Mouse (Mus musculus) neural tube, embryonic 13.5 days (tissue): ENCODE measurements around the gene Pamr1. TPM values are rescaled to one million over a fixed set of nuclear protein-coding genes. Genes with fewer than 3 reads are reported as not detected.
A peak's percentile ranks its signal among the peaks of the same experiment; 100 is the strongest.

Experiments used
- ATAC-seq: fragments of 200-750 bp; cut with Nextera tagmentation; 2 replicates; pipeline ENCODE4 v1.8.0; 2017; ENCODE audit warnings: low read depth, mild to moderate bottlenecking, moderate TSS enrichment, moderate library complexity
- H3K27ac ChIP-seq: fragments of 300-500 bp; sonication (generic); replicated peaks from 2 replicates; pipeline ENCODE4 v1.5.1; 2015; ENCODE audit warnings: moderate library complexity, mild to moderate bottlenecking, inconsistent platforms
- H3K27me3 ChIP-seq: fragments of 300-500 bp; sonication (generic); 2 replicates; pipeline ENCODE4 v1.6.1; 2015; ENCODE audit warnings: mild to moderate bottlenecking, inconsistent platforms
- H3K36me3 ChIP-seq: fragments of 300-500 bp; sonication (generic); 2 replicates; pipeline ENCODE4 v1.6.1; 2015; ENCODE audit warnings: mild to moderate bottlenecking, inconsistent platforms
- H3K4me1 ChIP-seq: fragments of 300-500 bp; sonication (generic); replicated peaks from 2 replicates; pipeline ENCODE4 v1.6.1; 2015; ENCODE audit warnings: inconsistent platforms
- H3K4me2 ChIP-seq: fragments of 300-500 bp; sonication (generic); 2 replicates; pipeline ENCODE4 v1.6.1; 2015; ENCODE audit warnings: inconsistent platforms, mild to moderate bottlenecking, moderate library complexity
- H3K4me3 ChIP-seq: fragments of 300-500 bp; sonication (generic); 2 replicates; pipeline ENCODE4 v1.5.1; 2015; ENCODE audit warnings: mild to moderate bottlenecking, inconsistent platforms
- H3K9ac ChIP-seq: fragments of 300-500 bp; sonication (generic); 2 replicates; pipeline ENCODE4 v1.6.1; 2015; ENCODE audit warnings: moderate library complexity, mild to moderate bottlenecking, inconsistent platforms
- H3K9me3 ChIP-seq: fragments of 300-500 bp; sonication (generic); 2 replicates; pipeline ENCODE4 v1.6.1; 2016; ENCODE audit warnings: inconsistent platforms
- WGBS: fragments of 180-500 bp; shearing (Covaris S2); methylation state at CpG from one replicate; pipeline ENCODE4 v1.1.7; 2015; 5-methylcytosine and 5-hydroxymethylcytosine counted together
- polyA plus RNA-seq: library from polyadenylated mRNA; unstranded; fragments of >200 nt; fragmentation: Nextera tagmentation; extraction: Ambion mirVana; gene quantifications from 2 replicates; pipeline ENCODE4 v1.2.1, GENCODE M21; 2015

Pamr1 gene
- polyA plus RNA-seq, 1 experiment from 2014 or later: 6.3 TPM

GRCm38 (mm10) chr2:102616637-102617036 is 66.8 kb downstream of the Pamr1 start:
- H3K36me3 ChIP-seq: no peaks in the 10 kb centered on the region

GRCm38 (mm10) chr2:102620744-102621429 is 71.1 kb downstream of the Pamr1 start:
- Histone ChIP-seq H3K9me3 (no peaks in the 10 kb centered on the region), H3K4me2 (no peak overlapping the region), H3K36me3 (no peaks in the 10 kb centered on the region), H3K27ac (no peak overlapping the region), H3K27me3 (no peaks in the 10 kb centered on the region), H3K4me3 (no peak overlapping the region), H3K4me1 (no peaks in the 10 kb centered on the region), H3K9ac (no peak overlapping the region)
- 37% methylated on average over 12 of the region's 12 CpGs for WGBS
- no peak for ATAC-seq

More at GRCm38 (mm10) chr2:102616637-102617036, 66.8 kb downstream of the Pamr1 start:
- Histone ChIP-seq H3K4me3 (no peak overlapping the region), H3K4me2 (no peak overlapping the region), H3K27ac (no peak overlapping the region), H3K9me3 (no peaks in the 10 kb centered on the region), H3K27me3 (no peaks in the 10 kb centered on the region), H3K9ac (no peak overlapping the region), H3K4me1 (no peaks in the 10 kb centered on the region)
- ATAC-seq: no peak
- 78% methylated on average over 2 of the region's 2 CpGs for WGBS

GRCm38 (mm10) chr2:102622176-102622575 is 72.4 kb downstream of the Pamr1 start:
- 92% methylated on average over 5 of the region's 5 CpGs for WGBS
- H3K36me3 ChIP-seq: no peaks in the 10 kb centered on the region
- H3K4me3 ChIP-seq: no peak overlapping the region
- H3K9me3 ChIP-seq: no peaks in the 10 kb centered on the region
- H3K27me3 ChIP-seq: no peaks in the 10 kb centered on the region
- ATAC-seq: no peak
- H3K4me2 ChIP-seq: no peak overlapping the region
- H3K4me1 ChIP-seq: no peaks in the 10 kb centered on the region
- no peak overlapping the region for H3K27ac ChIP-seq
- no peak overlapping the region for H3K9ac ChIP-seq

GRCm38 (mm10) chr2:102622943-102623342 is 73.1 kb downstream of the Pamr1 start:
- Histone ChIP-seq H3K36me3 (no peaks in the 10 kb centered on the region), H3K27ac (no peak overlapping the region), H3K4me1 (no peaks in the 10 kb centered on the region), H3K4me3 (no peak overlapping the region), H3K27me3 (no peaks in the 10 kb centered on the region), H3K4me2 (no peak overlapping the region), H3K9me3 (no peaks in the 10 kb centered on the region), H3K9ac (no peak overlapping the region)
- ATAC-seq: no peak

- H3K27me3 ChIP-seq: no peaks in the 10 kb centered on the region
- H3K9me3 ChIP-seq: no peaks in the 10 kb centered on the region
- no peaks in the 10 kb centered on the region for H3K4me1 ChIP-seq
- H3K4me3 ChIP-seq: no peak overlapping the region
- no peak for ATAC-seq
- WGBS: 85% methylated on average over 1 of the region's 1 CpGs
- H3K36me3 ChIP-seq: no peaks in the 10 kb centered on the region
- no peak overlapping the region for H3K9ac ChIP-seq
- no peak overlapping the region for H3K4me2 ChIP-seq
- no peak overlapping the region for H3K27ac ChIP-seq
Measured at GRCm38 (mm10) chr2:102624538-102624937, 74.7 kb downstream of the Pamr1 start.

- no peaks in the 10 kb centered on the region for H3K36me3 ChIP-seq
- no peak for ATAC-seq
- no peaks in the 10 kb centered on the region for H3K27me3 ChIP-seq
- H3K4me3 ChIP-seq: no peak overlapping the region
- 89% methylated on average over 4 of the region's 4 CpGs for WGBS
- H3K4me2 ChIP-seq: no peak overlapping the region
- no peak overlapping the region for H3K27ac ChIP-seq
- no peaks in the 10 kb centered on the region for H3K4me1 ChIP-seq
- no peaks in the 10 kb centered on the region for H3K9me3 ChIP-seq
- H3K9ac ChIP-seq: no peak overlapping the region
Measured at GRCm38 (mm10) chr2:102632361-102632760, 82.5 kb downstream of the Pamr1 start.

GRCm38 (mm10) chr2:102634010-102634409 is 84.2 kb downstream of the Pamr1 start:
- H3K36me3 ChIP-seq: no peaks in the 10 kb centered on the region
- WGBS: 100% methylated on average over 1 of the region's 1 CpGs

GRCm38 (mm10) chr2:102635523-102636060 is 85.8 kb downstream of the Pamr1 start:
- H3K27ac ChIP-seq: no peak overlapping the region
- H3K9ac ChIP-seq: no peak overlapping the region
- 66% methylated on average over 3 of the region's 3 CpGs for WGBS
- no peak overlapping the region for H3K4me3 ChIP-seq
- H3K4me2 ChIP-seq: no peak overlapping the region
- H3K9me3 ChIP-seq: no peaks in the 10 kb centered on the region
- H3K27me3 ChIP-seq: no peaks in the 10 kb centered on the region
- H3K36me3 ChIP-seq: no peaks in the 10 kb centered on the region
- ATAC-seq: no peak
- H3K4me1 ChIP-seq: peaks cover 10% of the 10 kb centered on the region

More at GRCm38 (mm10) chr2:102634010-102634409, 84.2 kb downstream of the Pamr1 start:
- H3K27me3 ChIP-seq: no peaks in the 10 kb centered on the region
- H3K4me1 ChIP-seq: peaks cover 10% of the 10 kb centered on the region
- H3K9me3 ChIP-seq: no peaks in the 10 kb centered on the region
- no peak overlapping the region for H3K4me2 ChIP-seq
- ATAC-seq: no peak
- H3K4me3 ChIP-seq: no peak overlapping the region
- H3K27ac ChIP-seq: no peak overlapping the region
- H3K9ac ChIP-seq: no peak overlapping the region

- H3K9me3 ChIP-seq: no peaks in the 10 kb centered on the region
- H3K4me3 ChIP-seq: no peak overlapping the region
- peaks cover 10% of the 10 kb centered on the region for H3K4me1 ChIP-seq
- H3K27me3 ChIP-seq: no peaks in the 10 kb centered on the region
- 89% methylated on average over 7 of the region's 7 CpGs for WGBS
- no peak for ATAC-seq
- H3K27ac ChIP-seq: no peak overlapping the region
- no peak overlapping the region for H3K9ac ChIP-seq
- H3K36me3 ChIP-seq: no peaks in the 10 kb centered on the region
- no peak overlapping the region for H3K4me2 ChIP-seq
Measured at GRCm38 (mm10) chr2:102636116-102636600, 86.3 kb downstream of the Pamr1 start.

GRCm38 (mm10) chr2:102638140-102638539 is 88.3 kb downstream of the Pamr1 start:
- 0 out of 2 replicates have a peak overlapping the region, but pooled peaks have one; percentile 35 for H3K27ac ChIP-seq
- H3K9ac ChIP-seq: no peak overlapping the region
- H3K4me1 ChIP-seq: peaks cover 10% of the 10 kb centered on the region
- H3K4me2 ChIP-seq: no peak overlapping the region
- H3K36me3 ChIP-seq: no peaks in the 10 kb centered on the region
- 28% methylated on average over 5 of the region's 5 CpGs for WGBS
- ATAC-seq: peak; percentile 53
- H3K27me3 ChIP-seq: no peaks in the 10 kb centered on the region
- no peaks in the 10 kb centered on the region for H3K9me3 ChIP-seq
- no peak overlapping the region for H3K4me3 ChIP-seq

- Histone ChIP-seq H3K4me1 (peaks cover 10% of the 10 kb centered on the region), H3K36me3 (no peaks in the 10 kb centered on the region), H3K27me3 (no peaks in the 10 kb centered on the region), H3K9ac (no peak overlapping the region), H3K4me3 (no peak overlapping the region), H3K4me2 (no peak overlapping the region), H3K9me3 (no peaks in the 10 kb centered on the region), H3K27ac (0 out of 2 replicates have a peak overlapping the region, but pooled peaks have one; percentile 33)
- 41% methylated on average over 2 of the region's 2 CpGs for WGBS
- ATAC-seq: no peak
Measured at GRCm38 (mm10) chr2:102638690-102639089, 88.9 kb downstream of the Pamr1 start.

- Histone ChIP-seq H3K36me3 (no peaks in the 10 kb centered on the region), H3K27me3 (no peaks in the 10 kb centered on the region), H3K4me2 (no peak overlapping the region), H3K9ac (no peak overlapping the region), H3K27ac (0 out of 2 replicates have a peak overlapping the region, but pooled peaks have one; percentile 7), H3K4me3 (no peak overlapping the region), H3K9me3 (no peaks in the 10 kb centered on the region), H3K4me1 (peaks cover 5% of the 10 kb centered on the region; the same call in 1 of the 2 replicates)
- WGBS: 86% methylated on average over 10 of the region's 10 CpGs
- ATAC-seq: no peak
Measured at GRCm38 (mm10) chr2:102648845-102649500, 99.2 kb downstream of the Pamr1 start.
